Mouse (Mus musculus) CH12.LX (cell line): Measurements from ENCODE around the gene Fbxl20. TPM values are rescaled to one million over a fixed set of nuclear protein-coding genes. Genes with fewer than 3 reads are reported as not detected.
A peak's percentile ranks its signal among the peaks of the same experiment; 100 is the strongest.

ENCODE experiments used
- DNase-seq: peaks from one replicate; pipeline ENCODE4 v3.0.0-alpha.2; 2013; ENCODE audit errors: extremely low read depth
- H3K27ac ChIP-seq: 2 replicates; pipeline ENCODE4 v1.5.1; 2012; ENCODE audit warnings: low read depth, mild to moderate bottlenecking, control low read depth, moderate library complexity; ENCODE audit not compliant: insufficient read depth
- H3K27me3 ChIP-seq: replicated peaks from 2 replicates; pipeline ENCODE3; 2012; ENCODE audit warnings: inconsistent platforms
- H3K36me3 ChIP-seq, 2 experiments: replicated peaks in 1 of 2; 2 replicates each; pipeline versions ENCODE3 to v1.6.1; 2012; ENCODE audit warnings: inconsistent platforms in 1 of 2, low read length in 1 of 2, mild to moderate bottlenecking in 1 of 2, mixed read lengths in 1 of 2, moderate library complexity in 1 of 2; ENCODE audit not compliant: control insufficient read depth in 1 of 2, insufficient read depth in 1 of 2
- H3K4me1 ChIP-seq, 2 experiments: 2 replicates each; pipeline ENCODE4 v1.6.1; 2012; ENCODE audit warnings: inconsistent platforms in 1 of 2, moderate library complexity in 1 of 2; ENCODE audit not compliant: insufficient read depth in 2 of 2, control insufficient read depth in 1 of 2
- H3K4me2 ChIP-seq: 2 replicates; pipeline ENCODE4 v1.6.1; 2012; ENCODE audit warnings: low read depth, mild to moderate bottlenecking, control low read depth; ENCODE audit not compliant: poor library complexity, insufficient read depth, severe bottlenecking
- H3K4me3 ChIP-seq, 3 experiments: fragments of 150-350 bp in 1 of 3; sonication (generic) in 1 of 3; replicated peaks in 1 of 3; 2 replicates each; pipeline versions ENCODE3 to v1.5.1; 2011 to 2012; ENCODE audit warnings: low read depth in 2 of 3, low read length in 2 of 3, mild to moderate bottlenecking in 2 of 3, moderate library complexity in 2 of 3, control low read depth in 1 of 3, improper control_type of control experiment in 1 of 3, inconsistent platforms in 1 of 3, mixed read lengths in 1 of 3; ENCODE audit not compliant: poor library complexity in 1 of 3
- H3K79me2 ChIP-seq: replicated peaks from 2 replicates; pipeline ENCODE4 v1.6.1; 2012; ENCODE audit warnings: mild to moderate bottlenecking, moderate library complexity; ENCODE audit not compliant: control insufficient read depth, poor library complexity, insufficient read depth, severe bottlenecking; ENCODE audit errors: extremely low read depth
- H3K9ac ChIP-seq: 2 replicates; pipeline ENCODE4 v1.6.1; 2012; ENCODE audit warnings: low read depth, mild to moderate bottlenecking, control low read depth, moderate library complexity; ENCODE audit not compliant: insufficient read depth
- H3K9me3 ChIP-seq: replicated peaks from 2 replicates; pipeline ENCODE3; 2012; ENCODE audit warnings: low read length, inconsistent platforms, mixed read lengths
- CHD1 ChIP-seq: IDR thresholded peaks from 2 replicates; pipeline ENCODE4 v1.6.1; 2012; ENCODE audit warnings: low read depth, low read length, improper control_type of control experiment, inconsistent platforms
- CHD2 ChIP-seq: IDR thresholded peaks from 2 replicates; pipeline ENCODE4 v1.6.1; 2011; ENCODE audit warnings: low read length, improper control_type of control experiment
- CTCF ChIP-seq, 2 experiments: IDR thresholded peaks in 1 of 2; conservative IDR thresholded peaks in 1 of 2; 2 replicates each; pipeline ENCODE4 v1.5.1; 2011 to 2012; ENCODE audit warnings: low read depth in 2 of 2, low read length in 2 of 2, improper control_type of control experiment in 1 of 2, inconsistent platforms in 1 of 2, mild to moderate bottlenecking in 1 of 2, moderate library complexity in 1 of 2
- ELF1 ChIP-seq: IDR thresholded peaks from 2 replicates; pipeline ENCODE4 v1.6.1; 2014; ENCODE audit warnings: low read depth, mild to moderate bottlenecking, inconsistent platforms, low read length, improper control_type of control experiment
- IRF4 ChIP-seq: IDR thresholded peaks from 2 replicates; pipeline ENCODE4 v1.6.1; 2014; ENCODE audit warnings: low read depth, mild to moderate bottlenecking, inconsistent platforms, low read length, improper control_type of control experiment
- JUN ChIP-seq: IDR thresholded peaks from 2 replicates; pipeline ENCODE4 v1.6.1; 2011; ENCODE audit warnings: low read depth, mild to moderate bottlenecking, low read length, improper control_type of control experiment, moderate library complexity; ENCODE audit not compliant: insufficient read depth
- JUND ChIP-seq: conservative IDR thresholded peaks from 2 replicates; pipeline ENCODE4 v1.6.1; 2011; ENCODE audit warnings: low read depth, low read length, improper control_type of control experiment
- KAT2A ChIP-seq: IDR thresholded peaks from 2 replicates; pipeline ENCODE4 v1.6.1; 2012; ENCODE audit warnings: low read length, improper control_type of control experiment, inconsistent platforms; ENCODE audit not compliant: insufficient replicate concordance
- MAFK ChIP-seq: IDR thresholded peaks from 2 replicates; pipeline ENCODE4 v1.6.1; 2011; ENCODE audit warnings: low read length, improper control_type of control experiment; ENCODE audit not compliant: insufficient replicate concordance
- MAZ ChIP-seq: IDR thresholded peaks from 2 replicates; pipeline ENCODE4 v1.6.1; 2012; ENCODE audit warnings: low read depth, mild to moderate bottlenecking, inconsistent platforms, low read length, improper control_type of control experiment, moderate library complexity
- MEF2A ChIP-seq: IDR thresholded peaks from 2 replicates; pipeline ENCODE4 v1.6.1; 2014; ENCODE audit warnings: low read depth, mild to moderate bottlenecking, inconsistent platforms, low read length, improper control_type of control experiment, borderline replicate concordance
- NELFE ChIP-seq: IDR thresholded peaks from 2 replicates; pipeline ENCODE4 v1.6.1; 2011; ENCODE audit warnings: low read depth, low read length, improper control_type of control experiment
- POLR2A ChIP-seq: IDR thresholded peaks from 2 replicates; pipeline ENCODE4 v1.6.1; 2011; ENCODE audit warnings: low read depth, mild to moderate bottlenecking, improper control_type of control experiment, low read length
- POLR2AphosphoS2 ChIP-seq: IDR thresholded peaks from 2 replicates; pipeline ENCODE4 v1.6.1; 2011; ENCODE audit warnings: low read depth, low read length, improper control_type of control experiment
- RCOR1 ChIP-seq: conservative IDR thresholded peaks from 2 replicates; pipeline ENCODE4 v1.6.1; 2012; ENCODE audit warnings: low read depth, mild to moderate bottlenecking, inconsistent platforms, low read length, improper control_type of control experiment
- SIN3A ChIP-seq: IDR thresholded peaks from 2 replicates; pipeline ENCODE4 v1.6.1; 2012; ENCODE audit warnings: low read length, improper control_type of control experiment, inconsistent platforms
- TCF12 ChIP-seq: IDR thresholded peaks from 2 replicates; pipeline ENCODE4 v1.6.1; 2014; ENCODE audit warnings: low read depth, mild to moderate bottlenecking, inconsistent platforms, low read length, improper control_type of control experiment
- UBTF ChIP-seq: IDR thresholded peaks from 2 replicates; pipeline ENCODE4 v1.6.1; 2012; ENCODE audit warnings: low read depth, mild to moderate bottlenecking, inconsistent platforms, low read length, improper control_type of control experiment, moderate library complexity
- ZKSCAN1 ChIP-seq: IDR thresholded peaks from 2 replicates; pipeline ENCODE4 v1.6.1; 2012; ENCODE audit warnings: low read depth, inconsistent platforms, low read length, improper control_type of control experiment, borderline replicate concordance
- dilution Hi-C: fragments of 300-500 bp; cut with MboI; formaldehyde crosslinking; loops from 2 replicates; pipeline ENCODE4 v1.14.3; 2020; ENCODE audit warnings: low sequenced_read_pairs; ENCODE audit not compliant: extremely low pct_unique_long_range_greater_than_20kb, extremely low pct_ligation_motif_present
- in situ Hi-C: fragments of 300-500 bp; cut with MboI; formaldehyde crosslinking; loops from 3 replicates; pipeline ENCODE4 v1.14.3; 2019; ENCODE audit warnings: low sequenced_read_pairs, low pct_ligation_motif_present, low pct_unique_long_range_greater_than_20kb, mixed read lengths
- polyA plus RNA-seq: library from polyadenylated mRNA; unstranded; fragments of >175 nt; gene quantifications from 2 replicates; pipeline ENCODE4 v1.2.1, GENCODE M21; 2012; ENCODE audit warnings: low read depth; ENCODE audit not compliant: insufficient read length
- total RNA-seq, 2 experiments: library from RNA; depleted of rRNA; stranded (reverse); fragments of 300-350 nt in 1 of 2; fragments of >200 nt in 1 of 2; gene quantifications; 2 replicates each; pipeline ENCODE4 v1.2.3; 2012 to 2014

Gene Fbxl20
- total and polyA plus RNA-seq, 3 experiments: 6.4 to 9.0 (median 7.9) TPM

DNA sequence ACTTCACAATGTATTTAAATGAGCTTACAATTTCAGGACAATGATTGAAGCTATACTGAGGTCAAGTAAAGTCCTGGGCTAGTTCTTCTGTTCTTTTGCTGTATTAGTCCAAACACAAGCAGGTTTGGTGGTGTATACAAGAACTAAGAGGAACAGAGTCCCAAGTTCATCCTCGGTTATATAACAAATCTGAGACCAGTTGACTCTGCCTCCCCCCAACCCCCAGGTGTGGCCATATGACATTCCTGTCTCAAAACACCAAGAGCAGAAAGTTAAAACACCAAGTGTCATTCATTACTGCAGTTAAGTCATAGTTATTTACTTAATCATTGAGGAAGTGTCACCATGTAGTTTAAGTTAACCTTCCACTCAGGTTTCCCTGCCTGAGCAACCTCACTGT, 18.2 kb upstream of the Fbxl20 start:
- TF ChIP-seq POLR2A: no peak
- no peak for TF ChIP-seq TCF12
- TF ChIP-seq ELF1: no peak
- TF ChIP-seq MEF2A: no peak
- no peak for TF ChIP-seq CTCF (conservative IDR thresholded peaks at IDR 0.05 in 1 of 2, IDR thresholded peaks at IDR 0.05 in 1 of 2; ENCODE audit: low read depth in 2 of 2, low read length in 2 of 2)
- no peak for TF ChIP-seq CHD1
- no peak for TF ChIP-seq SIN3A
- TF ChIP-seq UBTF: no peak
- in situ Hi-C loops (no loop called here), dilution Hi-C loops (no loop called here)
- peaks cover 6% of the 10 kb centered on the region for H3K79me2 ChIP-seq
- H3K9me3 ChIP-seq: no peaks in the 10 kb centered on the region
- no peaks in the 10 kb centered on the region for H3K4me1 ChIP-seq
- DNase-seq: no peak
- H3K27ac ChIP-seq: no peak overlapping the region
- no peaks in the 10 kb centered on the region for H3K27me3 ChIP-seq
- H3K4me2 ChIP-seq: no peak overlapping the region
- H3K9ac ChIP-seq: no peak overlapping the region
- H3K4me3 ChIP-seq: no peak overlapping the region
- H3K36me3 ChIP-seq: peaks cover 66 to 94% of the 10 kb centered on the region in 2 experiments

GRCm38 (mm10) chr11:98155094-98155493, 4.9 kb upstream of the Fbxl20 start:
- in situ Hi-C loops: no loop called here
- H3K36me3 ChIP-seq: peaks cover 45 to 72% of the 10 kb centered on the region in 2 experiments
- no peak overlapping the region for H3K9ac ChIP-seq
- no peak overlapping the region for H3K4me2 ChIP-seq
- no peaks in the 10 kb centered on the region for H3K79me2 ChIP-seq
- H3K27me3 ChIP-seq: no peaks in the 10 kb centered on the region
- DNase-seq: no peak
- H3K27ac ChIP-seq: no peak overlapping the region
- dilution Hi-C loops: no loop called here
- H3K4me3 ChIP-seq: no peak overlapping the region
- 0 out of 4 replicates have a peak, but pooled peaks cover 0 to 3% of the 10 kb centered on the region in 2 experiments for H3K4me1 ChIP-seq
- H3K9me3 ChIP-seq: no peaks in the 10 kb centered on the region
- TF ChIP-seq RCOR1 (no peak), JUND (no peak), ZKSCAN1 (no peak), MAFK (no peak), NELFE (no peak), MAZ (no peak), ELF1 (no peak)

DNA sequence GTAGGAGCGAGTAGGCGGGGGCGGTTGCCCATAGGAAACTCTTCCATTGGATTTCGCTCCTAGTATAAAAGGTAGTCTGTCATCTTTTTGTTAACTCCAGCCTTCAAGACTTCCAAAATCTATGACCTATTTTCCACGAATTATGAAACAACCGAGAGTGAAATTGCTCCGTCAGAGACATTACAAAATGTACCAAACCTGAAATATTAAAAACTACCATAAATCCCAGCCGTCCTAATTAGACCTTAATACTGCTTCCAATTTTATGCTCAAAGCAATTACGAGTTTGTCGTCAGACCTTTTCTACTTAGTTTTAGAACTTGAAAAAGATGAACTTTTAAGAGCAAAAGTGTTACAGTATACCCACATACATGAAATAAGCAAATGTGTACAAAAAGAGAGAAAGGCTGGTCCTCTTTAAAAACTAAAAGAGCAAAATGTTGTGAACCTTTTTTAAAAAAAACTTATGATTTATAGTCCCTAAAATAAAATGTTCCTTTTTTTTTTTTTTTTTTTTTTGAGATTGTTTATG, 488 bp upstream of the Fbxl20 start:
- dilution Hi-C loops: no loop called here

More for the DNA sequence above, 488 bp upstream of the Fbxl20 start:
- TF ChIP-seq MAFK (0 out of 2 replicates have a peak, but pooled peaks have one; percentile 8), KAT2A (0 out of 2 replicates have a peak, but pooled peaks have one; percentile 58), SIN3A (peak; percentile 100; the same call in 1 of the 2 replicates), CHD2 (no peak), POLR2AphosphoS2 (peak; percentile 52; the same call in 1 of the 2 replicates), TCF12 (0 out of 2 replicates have a peak, but pooled peaks have one; percentile 22), JUN (no peak), IRF4 (peak; percentile 43; the same call in 1 of the 2 replicates), MAZ (peak; percentile 89; the same call in 1 of the 2 replicates)
- H3K79me2 ChIP-seq: peaks cover 22% of the 10 kb centered on the region
- H3K4me3 ChIP-seq: peak overlapping the region in 1 of 3 experiments; percentile 86
- no peak for DNase-seq
- H3K9me3 ChIP-seq: no peaks in the 10 kb centered on the region
- peaks cover 9 to 32% of the 10 kb centered on the region in 2 experiments for H3K36me3 ChIP-seq
- no peak overlapping the region for H3K9ac ChIP-seq
- in situ Hi-C loops: no loop called here
- peak overlapping the region; percentile 87; the same call in 1 of the 2 replicates for H3K4me2 ChIP-seq
- no peak overlapping the region for H3K27ac ChIP-seq
- no peaks in the 10 kb centered on the region for H3K27me3 ChIP-seq
- peaks cover 0 to 14% of the 10 kb centered on the region in 2 experiments; a peak in 2 of 4 replicates for H3K4me1 ChIP-seq
